Mouse (Mus musculus) brain, embryonic 14.5 days (tissue): Measurements from ENCODE around the gene Zdhhc14.

Experiments used
- CTCF ChIP-seq: fragments of 200-500 bp; IDR thresholded peaks from 2 replicates; pipeline ENCODE4 v1.5.1; 2012; ENCODE audit warnings: inconsistent platforms, mild to moderate bottlenecking, moderate library complexity, borderline replicate concordance; ENCODE audit not compliant: insufficient read depth, insufficient read length; ENCODE audit errors: extremely low read depth
- POLR2A ChIP-seq: fragments of 200-500 bp; IDR thresholded peaks from 2 replicates; pipeline ENCODE4 v1.6.1; 2012; ENCODE audit warnings: mild to moderate bottlenecking, inconsistent platforms, borderline replicate concordance; ENCODE audit not compliant: poor library complexity, insufficient read depth, insufficient read length, severe bottlenecking; ENCODE audit errors: extremely low read depth

DNA sequence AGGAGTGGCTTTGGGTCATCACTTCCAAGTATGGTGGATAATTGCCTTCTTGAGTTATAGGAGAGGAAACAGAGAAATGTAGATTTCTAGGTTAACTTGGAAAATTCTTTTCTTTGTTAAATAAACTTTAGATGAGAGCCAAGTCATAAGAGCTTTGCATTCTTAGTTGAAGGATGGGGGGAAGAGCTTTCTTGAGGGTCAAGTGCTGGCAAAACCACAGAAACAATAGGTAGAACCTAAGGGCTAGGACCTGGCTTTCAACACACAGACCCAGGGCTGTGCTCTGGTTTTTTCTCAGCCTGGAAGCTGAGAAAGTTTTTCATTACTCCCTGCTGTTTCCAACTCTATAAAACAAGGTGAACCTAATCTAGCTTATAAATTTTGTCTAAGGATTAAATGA, 196.3 kb downstream of the Zdhhc14 start:
- TF ChIP-seq POLR2A = no peak
- TF ChIP-seq CTCF = no peak
